Mouse (Mus musculus): ENCODE measurements at regions not wholly inside any gene's neighbourhood (a gene's known extent, or its start where the extent isn't known, plus 50 kb on each side); places are given as distances from the start of the nearest gene placed in this dataset.

- H3K27ac ChIP-seq (ENCODE audit: low read length), result no peak overlapping the region
- no peaks in the 10 kb centered on the region for H3K9me3 ChIP-seq (replicated peaks; ENCODE audit: control insufficient read depth, low read length, poor library complexity, severe bottlenecking)
- ATAC-seq, result no peak
- H3K36me3 ChIP-seq (ENCODE audit: control insufficient read depth, insufficient read depth, low read length), result no peaks in the 10 kb centered on the region
- no peak overlapping the region for H3K9ac ChIP-seq (ENCODE audit: low read depth, low read length)
- no peak overlapping the region for H3K4me2 ChIP-seq (ENCODE audit: low read length)
- H3K4me1 ChIP-seq (ENCODE audit: control insufficient read depth, insufficient read depth, low read length), result no peaks in the 10 kb centered on the region
- no peaks in the 10 kb centered on the region for H3K27me3 ChIP-seq (ENCODE audit: control insufficient read depth, insufficient read depth, low read depth, low read length)
- no peak overlapping the region for H3K4me3 ChIP-seq (ENCODE audit: low read depth, low read length)
Measured at GRCm38 (mm10) chr6:11109773-11110172, 797.5 kb downstream of the Ndufa4 start.

GRCm38 (mm10) chr6:11108346-11108966 is 798.8 kb downstream of the Ndufa4 start:
- Histone ChIP-seq H3K36me3 (ENCODE audit: control insufficient read depth, insufficient read depth, low read length) (no peaks in the 10 kb centered on the region), H3K4me1 (ENCODE audit: control insufficient read depth, insufficient read depth, low read length) (no peaks in the 10 kb centered on the region), H3K27ac (ENCODE audit: low read length) (no peak overlapping the region), H3K9ac (ENCODE audit: low read depth, low read length) (no peak overlapping the region), H3K27me3 (ENCODE audit: control insufficient read depth, insufficient read depth, low read depth, low read length) (no peaks in the 10 kb centered on the region), H3K9me3 (replicated peaks; ENCODE audit: control insufficient read depth, low read length, poor library complexity, severe bottlenecking) (no peaks in the 10 kb centered on the region), H3K4me2 (ENCODE audit: low read length) (no peak overlapping the region), H3K4me3 (ENCODE audit: low read depth, low read length) (no peak overlapping the region)
- no peak for ATAC-seq
- 57% methylated on average over 7 of the region's 7 CpGs for WGBS

- H3K4me1 ChIP-seq (ENCODE audit: control insufficient read depth, insufficient read depth, low read length), result no peaks in the 10 kb centered on the region
- no peaks in the 10 kb centered on the region for H3K36me3 ChIP-seq (ENCODE audit: control insufficient read depth, insufficient read depth, low read length)
- ATAC-seq, result no peak
- H3K9ac ChIP-seq (ENCODE audit: low read depth, low read length), result no peak overlapping the region
- H3K4me3 ChIP-seq (ENCODE audit: low read depth, low read length), result no peak overlapping the region
- H3K9me3 ChIP-seq (replicated peaks; ENCODE audit: control insufficient read depth, low read length, poor library complexity, severe bottlenecking), result no peaks in the 10 kb centered on the region
- H3K27ac ChIP-seq (ENCODE audit: low read length), result no peak overlapping the region
- no peaks in the 10 kb centered on the region for H3K27me3 ChIP-seq (ENCODE audit: control insufficient read depth, insufficient read depth, low read depth, low read length)
- 68% methylated on average over 3 of the region's 3 CpGs for WGBS
- no peak overlapping the region for H3K4me2 ChIP-seq (ENCODE audit: low read length)
Measured at GRCm38 (mm10) chr6:11103415-11103814, 803.9 kb downstream of the Ndufa4 start.

- Histone ChIP-seq H3K36me3 (ENCODE audit: control insufficient read depth, insufficient read depth, low read length) (no peaks in the 10 kb centered on the region), H3K4me3 (ENCODE audit: low read depth, low read length) (no peak overlapping the region), H3K27me3 (ENCODE audit: control insufficient read depth, insufficient read depth, low read depth, low read length) (no peaks in the 10 kb centered on the region), H3K9ac (ENCODE audit: low read depth, low read length) (no peak overlapping the region), H3K9me3 (replicated peaks; ENCODE audit: control insufficient read depth, low read length, poor library complexity, severe bottlenecking) (no peaks in the 10 kb centered on the region), H3K27ac (ENCODE audit: low read length) (peak overlapping the region; percentile 28; the same call in 1 of the 2 replicates), H3K4me1 (ENCODE audit: control insufficient read depth, insufficient read depth, low read length) (peaks cover 8% of the 10 kb centered on the region), H3K4me2 (ENCODE audit: low read length) (no peak overlapping the region)
- 43% methylated on average over 3 of the region's 3 CpGs for WGBS
- peak; percentile 95 for ATAC-seq
Measured at GRCm38 (mm10) chr6:11060961-11061583, 846.2 kb downstream of the Ndufa4 start.
